Mouse (Mus musculus) bone marrow, adult 2 months (tissue): ENCODE results near the gene Cnr2.

Source experiments
- CTCF ChIP-seq: fragments of 200-500 bp; IDR thresholded peaks from 2 replicates; pipeline ENCODE4 v1.5.1; 2011; ENCODE audit warnings: low read length, control low read depth; ENCODE audit not compliant: control insufficient read depth, insufficient read depth
- POLR2A ChIP-seq: fragments of 200-500 bp; IDR thresholded peaks from 2 replicates; pipeline ENCODE4 v1.6.1; 2011; ENCODE audit warnings: low read depth, mild to moderate bottlenecking, control low read depth, low read length, borderline replicate concordance; ENCODE audit not compliant: control insufficient read depth

DNA sequence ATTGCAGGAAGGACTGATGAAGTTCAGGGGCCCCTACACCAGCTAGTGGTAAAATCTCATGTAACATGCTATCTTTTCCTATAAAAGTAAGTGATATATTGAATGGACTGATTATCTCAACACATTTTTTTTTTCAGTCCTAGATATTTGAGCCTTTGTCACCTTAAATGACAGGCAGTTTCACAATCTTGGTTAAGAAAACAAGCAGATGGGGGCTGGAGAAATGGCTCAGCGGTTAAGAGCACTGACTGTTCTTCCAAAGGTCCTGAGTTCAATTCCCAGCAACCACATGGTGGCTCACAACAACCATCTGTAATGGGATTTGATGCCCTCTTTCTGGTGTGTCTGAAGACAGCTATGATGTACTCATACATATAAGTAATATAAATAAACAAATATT, 27.0 kb downstream of the Cnr2 start:
- TF ChIP-seq CTCF: no peak
- TF ChIP-seq POLR2A: no peak
